Mouse (Mus musculus): Measurements from ENCODE around the gene Atxn2. TPM values are rescaled to one million over a fixed set of nuclear protein-coding genes. Genes with fewer than 3 reads are reported as not detected.

Atxn2 gene
- total RNA-seq, 2 experiments from 2014 or later = 41.0 to 144 TPM

DNA sequence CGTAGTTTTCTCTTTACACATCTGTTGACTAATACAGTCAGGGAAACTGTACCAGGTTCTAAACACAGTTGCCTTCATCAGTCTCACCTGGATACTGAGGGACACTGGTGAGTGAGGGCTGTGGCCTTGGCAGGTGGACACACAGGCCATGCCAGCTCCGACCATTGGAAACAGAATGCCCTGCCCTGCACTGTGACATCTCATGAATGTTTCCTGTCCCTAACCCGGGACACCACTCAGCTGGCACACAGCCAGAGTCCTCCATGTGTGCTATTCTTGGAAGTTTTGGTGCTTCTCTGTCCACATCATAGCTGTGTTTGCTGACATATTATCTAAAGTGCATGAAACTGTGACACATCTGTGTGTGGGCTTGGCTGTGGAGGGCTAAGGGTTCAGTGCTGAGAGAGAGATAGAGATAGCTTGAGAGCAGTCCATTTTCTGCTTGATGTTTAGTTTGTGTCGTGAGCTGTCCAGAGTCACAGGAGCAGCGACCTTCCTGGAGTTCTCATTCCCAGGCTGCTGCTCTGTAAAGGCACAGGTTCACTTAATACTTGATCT, 98.6 kb downstream of the Atxn2 start:
- ATAC-seq (replicated peaks; ENCODE audit: low FRiP score, low TSS enrichment, poor library complexity, severe bottlenecking) = no peak

DNA sequence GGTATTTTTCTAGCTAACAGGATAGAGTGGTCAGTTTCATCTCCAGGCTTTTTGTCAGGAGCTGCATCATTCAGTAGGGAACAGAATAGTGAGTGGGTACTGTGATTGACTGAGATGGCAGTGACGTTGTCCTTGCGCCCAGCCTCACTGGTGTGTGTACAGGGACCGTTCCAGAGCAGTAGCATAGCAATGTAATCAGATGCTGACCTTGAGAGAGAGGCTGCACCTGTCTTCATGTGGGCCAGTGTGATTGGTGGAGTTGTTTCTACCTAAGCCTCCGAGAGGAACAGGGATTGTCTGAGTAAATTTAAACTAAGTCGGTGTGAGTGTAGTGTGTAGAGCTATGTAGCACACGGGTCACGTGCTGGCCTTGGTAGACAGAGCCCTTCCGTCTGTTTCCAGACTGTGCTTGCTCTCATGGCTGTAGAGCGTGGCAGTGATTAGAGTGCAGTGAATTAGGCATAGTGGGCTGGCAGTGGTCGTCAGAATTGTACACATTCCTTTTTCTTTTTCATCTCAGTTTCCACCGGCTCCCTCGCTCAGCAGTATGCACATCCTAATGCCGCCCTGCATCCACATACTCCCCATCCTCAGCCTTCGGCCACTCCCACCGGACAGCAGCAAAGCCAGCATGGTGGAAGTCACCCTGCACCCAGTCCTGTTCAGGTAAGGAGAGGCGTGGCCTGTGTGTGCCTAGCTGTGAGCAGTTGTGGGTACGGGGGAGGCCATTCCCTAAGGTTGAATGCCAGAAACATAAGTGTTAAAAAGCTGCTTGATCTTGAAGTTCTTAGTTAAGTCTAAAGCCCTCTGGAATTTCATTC, 99.4 kb downstream of the Atxn2 start:
- no peak for ATAC-seq (replicated peaks; ENCODE audit: low FRiP score, low TSS enrichment, poor library complexity, severe bottlenecking)

DNA sequence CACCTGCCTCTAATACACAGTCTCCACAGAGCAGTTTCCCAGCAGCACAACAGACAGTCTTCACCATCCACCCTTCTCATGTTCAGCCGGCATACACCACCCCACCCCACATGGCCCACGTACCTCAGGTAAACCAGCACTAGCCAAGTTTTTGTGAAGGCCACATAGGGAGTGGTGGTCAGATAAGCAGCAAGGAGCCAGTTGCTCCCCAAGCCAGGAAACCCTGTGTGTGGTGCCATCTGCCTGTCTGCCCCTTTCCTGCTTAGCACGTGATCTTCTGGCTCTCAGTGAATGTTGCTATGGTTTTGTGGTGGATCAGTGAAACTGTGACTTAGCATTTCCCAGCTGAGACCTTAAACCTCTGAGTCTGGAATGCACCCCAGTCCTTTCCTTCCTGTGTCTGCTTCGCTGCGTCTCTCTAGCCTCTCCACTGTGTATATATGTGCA, 100.4 kb downstream of the Atxn2 start:
- peak; percentile 55 for ATAC-seq (replicated peaks; ENCODE audit: low FRiP score, low TSS enrichment, poor library complexity, severe bottlenecking)

DNA sequence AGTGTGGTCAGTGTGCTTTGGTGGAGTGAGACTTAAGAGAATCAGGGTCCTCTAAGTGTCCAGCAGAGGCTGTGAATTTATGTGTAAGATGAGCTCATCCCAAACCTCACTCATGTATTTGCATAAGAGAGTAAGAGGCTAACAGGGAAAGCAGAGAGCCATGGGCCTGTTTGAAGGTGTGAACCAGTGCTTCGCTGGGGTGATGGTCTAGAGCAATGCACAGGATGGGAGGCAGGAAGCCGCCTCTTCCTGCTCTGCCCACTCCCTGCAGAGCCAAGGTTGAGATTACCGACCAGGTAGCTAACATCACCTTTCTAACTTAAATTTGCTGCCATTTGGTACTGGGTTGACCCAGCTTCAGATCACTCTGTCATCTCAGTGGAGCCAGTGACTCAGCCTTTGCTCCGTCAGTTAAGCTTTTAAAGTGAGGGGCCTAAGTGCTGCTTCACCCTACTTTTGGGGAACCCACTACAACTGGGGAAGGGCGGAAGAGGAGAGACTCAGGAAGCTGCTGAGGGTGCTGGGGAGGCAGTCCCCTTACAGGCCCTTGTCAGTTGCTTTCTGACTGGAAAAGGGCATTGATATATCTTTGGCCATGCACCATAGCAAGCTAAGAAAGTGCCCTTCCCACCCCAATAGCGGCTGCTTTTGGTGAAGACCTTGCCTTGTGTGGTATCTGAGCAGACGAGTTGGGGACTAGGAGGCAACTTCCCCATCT, 101.5 kb downstream of the Atxn2 start:
- no peak for ATAC-seq (replicated peaks; ENCODE audit: low FRiP score, low TSS enrichment, poor library complexity, severe bottlenecking)

DNA sequence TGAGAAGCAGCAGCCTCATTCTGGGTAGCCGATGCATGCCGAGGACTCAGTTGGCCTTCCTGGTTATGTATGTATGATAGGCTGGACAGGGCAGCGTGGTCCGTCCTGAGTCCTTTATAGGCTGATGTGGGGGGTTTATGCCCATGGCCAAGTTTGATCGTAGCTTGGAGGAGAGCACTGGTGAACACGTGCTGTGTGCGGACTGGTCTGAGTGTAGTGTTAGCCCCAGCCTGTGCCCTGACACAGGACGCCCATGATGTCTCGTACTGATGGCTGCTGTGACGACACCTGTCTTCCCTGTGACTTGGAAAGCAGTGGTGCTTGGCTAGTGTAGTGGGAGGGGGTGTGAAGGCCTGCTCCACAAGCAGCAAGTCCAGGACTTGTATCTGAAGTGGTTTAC, 102.6 kb downstream of the Atxn2 start:
- no peak for ATAC-seq (replicated peaks; ENCODE audit: low FRiP score, low TSS enrichment, poor library complexity, severe bottlenecking)

DNA sequence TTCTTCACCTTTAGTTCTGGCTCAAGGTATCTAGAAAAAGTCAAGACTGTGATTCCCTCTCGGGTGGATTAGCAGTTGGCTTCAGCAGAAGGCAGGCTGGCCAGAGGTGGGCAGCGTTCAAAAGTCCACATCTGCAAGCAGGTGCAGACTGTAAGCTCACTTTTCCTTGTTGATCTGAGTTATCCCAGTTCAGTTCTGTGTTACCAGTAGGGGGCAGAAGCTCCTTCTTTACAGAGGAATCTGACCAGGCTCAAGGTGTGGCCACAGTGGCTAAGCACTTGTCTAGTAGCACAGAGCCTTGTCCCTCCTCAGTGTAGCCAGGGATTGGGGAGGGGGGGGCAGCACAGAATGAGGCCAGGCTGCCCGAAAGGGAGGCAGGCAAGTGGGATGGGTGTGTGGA, 103.9 kb downstream of the Atxn2 start:
- ATAC-seq (replicated peaks; ENCODE audit: low FRiP score, low TSS enrichment, poor library complexity, severe bottlenecking) = 0 out of 2 replicates have a peak, but pooled peaks have one; percentile 11

DNA sequence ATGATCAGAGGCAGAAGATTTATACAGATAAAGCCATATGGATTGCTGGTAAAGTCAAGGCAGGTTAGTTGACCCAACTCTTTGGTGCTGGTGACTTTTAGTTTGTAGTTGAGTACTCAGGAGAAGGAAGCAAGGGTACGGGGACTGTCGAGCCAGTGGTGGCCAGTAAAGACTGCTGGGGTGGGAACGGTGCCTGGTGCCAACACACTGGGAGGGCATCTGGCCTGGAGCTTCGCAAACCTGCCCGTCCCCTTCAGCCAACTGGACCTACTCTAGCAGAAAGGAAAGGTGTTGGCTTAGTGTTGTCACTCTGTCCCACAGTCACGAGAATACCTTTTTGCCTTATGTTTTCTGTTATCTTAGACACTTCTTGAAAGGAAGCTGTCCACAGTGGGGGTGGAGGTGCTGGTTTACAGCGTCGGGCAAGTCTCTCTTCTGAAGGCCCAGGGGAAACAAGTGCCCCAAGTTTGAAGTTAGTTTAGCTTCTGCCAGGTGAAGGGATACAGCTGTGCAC, 104.8 kb downstream of the Atxn2 start:
- no peak for ATAC-seq (replicated peaks; ENCODE audit: low FRiP score, low TSS enrichment, poor library complexity, severe bottlenecking)

DNA sequence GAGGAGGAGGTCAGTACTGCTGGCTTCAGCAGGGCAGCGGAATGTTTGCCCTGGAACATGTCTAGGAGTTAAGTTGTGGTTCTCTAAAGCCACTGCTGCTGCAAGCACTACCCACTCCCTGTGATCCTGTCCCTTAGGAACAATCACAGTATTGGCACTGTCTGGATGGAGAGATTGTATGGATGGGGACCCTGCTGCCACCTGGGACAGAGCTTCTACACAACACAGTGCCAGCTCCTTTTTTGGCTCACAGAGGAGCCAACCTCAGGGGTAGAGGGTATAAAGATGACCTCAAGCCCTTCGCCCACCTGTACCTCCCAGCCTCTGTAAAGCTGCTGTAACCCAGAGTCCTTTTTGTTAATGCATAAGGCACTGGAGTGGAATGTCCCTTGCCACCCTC, 105.5 kb downstream of the Atxn2 start:
- no peak for ATAC-seq (replicated peaks; ENCODE audit: low FRiP score, low TSS enrichment, poor library complexity, severe bottlenecking)

DNA sequence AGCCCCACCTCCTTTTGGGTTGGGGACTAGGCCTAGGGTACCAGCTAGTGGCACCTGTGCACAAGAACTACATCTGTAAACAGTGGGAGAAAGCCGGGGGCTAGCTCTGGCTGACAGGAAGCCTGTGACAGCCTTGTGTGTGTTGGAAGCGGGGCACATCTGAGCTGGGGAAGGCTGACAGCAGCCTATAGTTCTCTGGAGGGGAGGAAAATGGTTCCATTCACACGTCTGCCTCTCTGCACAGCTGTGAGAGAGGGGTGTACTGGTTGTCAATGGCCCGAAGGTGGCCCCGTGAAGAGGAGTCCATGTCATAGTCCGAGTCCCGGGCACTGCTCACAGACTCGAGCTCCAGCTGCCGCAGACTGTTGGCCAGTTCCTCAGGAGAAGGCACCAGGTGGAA, 106.4 kb downstream of the Atxn2 start:
- no peak for ATAC-seq (replicated peaks; ENCODE audit: low FRiP score, low TSS enrichment, poor library complexity, severe bottlenecking)

DNA sequence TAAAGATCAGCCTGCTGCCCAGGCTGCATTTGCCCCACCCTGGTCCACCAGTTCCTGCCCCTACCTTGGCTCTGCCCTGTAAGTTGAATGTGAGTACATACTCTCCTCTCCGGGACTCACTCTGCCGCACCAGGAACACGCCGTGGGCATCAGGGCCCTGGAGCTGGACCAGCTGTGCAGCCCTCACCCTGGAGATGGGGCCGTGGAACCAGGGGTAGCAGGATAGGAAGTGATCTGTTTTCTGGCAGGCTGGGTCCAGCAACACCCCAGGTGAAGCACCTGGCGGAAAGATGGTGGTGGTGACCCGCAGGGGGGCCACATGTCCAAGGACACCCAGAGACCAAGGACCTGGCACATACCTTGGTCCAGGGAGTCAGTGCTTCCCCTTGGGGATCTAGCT, 107.3 kb downstream of the Atxn2 start:
- ATAC-seq (replicated peaks; ENCODE audit: low FRiP score, low TSS enrichment, poor library complexity, severe bottlenecking) = no peak

DNA sequence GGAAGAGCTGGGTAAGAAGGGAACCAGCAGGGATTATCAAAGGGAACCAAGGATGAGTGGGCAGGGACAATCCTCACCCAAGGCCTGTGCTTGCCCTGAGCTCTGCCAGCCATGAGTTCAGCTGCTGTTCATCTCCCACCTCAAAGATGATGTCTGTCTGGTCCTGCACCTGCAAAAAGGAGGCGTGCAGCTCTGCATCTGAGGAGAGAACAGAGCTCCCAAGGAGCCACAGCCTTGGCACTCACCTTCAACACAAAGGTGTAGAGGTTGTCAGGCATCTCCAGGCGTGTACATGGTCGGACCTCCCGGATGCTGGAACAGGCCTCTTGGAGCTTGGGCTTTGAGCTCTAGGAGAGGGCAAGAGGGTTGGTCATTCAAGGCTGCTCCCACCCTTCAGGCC, 107.7 kb downstream of the Atxn2 start:
- no peak for ATAC-seq (replicated peaks; ENCODE audit: low FRiP score, low TSS enrichment, poor library complexity, severe bottlenecking)

DNA sequence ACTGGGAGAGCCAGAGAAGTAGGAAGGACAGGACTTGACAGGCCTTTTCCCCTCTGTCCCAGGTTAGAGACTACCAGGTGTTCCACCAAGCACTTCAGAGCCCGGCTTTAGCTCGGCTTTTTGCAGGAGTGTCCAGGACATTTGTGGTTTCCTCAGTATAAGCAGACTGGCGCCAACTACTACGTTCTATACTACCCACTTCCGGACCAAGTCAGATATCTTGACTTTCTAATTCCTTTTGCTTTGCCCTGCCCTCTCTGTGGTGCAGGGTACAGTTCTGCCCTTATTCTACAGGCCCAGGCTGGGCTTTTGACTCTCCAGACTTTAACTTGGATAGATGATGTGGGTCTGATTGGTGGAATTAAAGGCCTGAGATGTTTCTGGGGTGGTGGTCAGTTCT, 108.4 kb downstream of the Atxn2 start:
- no peak for ATAC-seq (replicated peaks; ENCODE audit: low FRiP score, low TSS enrichment, poor library complexity, severe bottlenecking)

DNA sequence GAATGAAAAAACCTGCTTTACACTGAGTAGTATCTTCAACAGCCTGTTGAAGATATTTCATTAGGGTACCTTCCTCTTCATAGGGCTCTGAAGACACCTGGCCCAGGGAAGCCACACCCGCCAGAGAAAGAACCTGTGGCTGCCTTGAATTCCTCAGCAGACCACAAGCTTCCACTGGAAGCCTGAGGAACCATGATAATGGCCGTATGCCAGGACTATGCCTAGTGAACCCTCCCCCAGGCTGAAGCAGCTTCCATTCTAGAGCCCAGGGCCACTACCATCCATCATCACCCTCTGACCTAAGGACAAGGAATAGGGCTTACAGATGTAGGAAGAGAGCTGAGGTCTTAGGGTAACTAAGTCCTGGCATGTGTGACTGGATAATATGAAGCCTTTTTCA, 109.0 kb downstream of the Atxn2 start:
- ATAC-seq (replicated peaks; ENCODE audit: low FRiP score, low TSS enrichment, poor library complexity, severe bottlenecking) = no peak

DNA sequence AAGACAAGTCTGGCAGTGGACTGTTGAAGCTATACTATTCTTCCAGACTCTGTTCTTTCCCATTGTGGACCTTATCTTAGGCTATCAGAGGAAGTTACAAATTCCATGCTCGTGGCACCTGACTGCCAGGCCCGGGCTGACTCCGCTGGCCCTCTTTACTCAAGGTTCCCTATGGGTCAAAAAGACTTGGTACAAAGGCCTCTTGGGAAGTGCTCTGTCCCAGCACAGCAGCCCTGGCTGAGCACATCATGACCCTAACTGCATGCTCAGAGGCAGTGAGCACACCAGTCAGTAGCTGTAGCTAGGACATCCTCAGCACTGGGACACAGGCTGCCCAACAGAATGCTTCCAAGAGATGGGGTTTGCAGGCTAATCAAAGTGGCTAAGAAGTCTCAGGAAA, 109.5 kb downstream of the Atxn2 start:
- ATAC-seq (replicated peaks; ENCODE audit: low FRiP score, low TSS enrichment, poor library complexity, severe bottlenecking) = no peak

DNA sequence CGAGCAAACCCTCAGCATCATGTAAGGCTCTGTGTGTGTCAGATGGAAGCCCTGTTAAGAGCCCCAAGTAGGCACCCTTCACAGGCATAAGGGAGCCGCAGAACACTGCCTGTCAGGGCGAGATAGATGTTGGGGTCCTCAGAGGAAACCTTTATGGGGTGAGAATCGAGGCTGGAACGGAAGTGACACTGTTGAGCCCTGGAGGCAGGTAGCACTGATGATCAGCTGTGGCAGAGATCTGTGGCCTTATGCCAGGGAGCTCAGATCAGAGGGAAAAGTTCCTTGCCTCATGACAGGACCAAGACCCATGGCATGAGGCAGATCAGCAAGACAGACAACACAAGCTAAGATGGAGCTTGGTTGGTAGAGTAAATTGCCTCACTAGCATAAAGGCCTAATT, 110.0 kb downstream of the Atxn2 start:
- no peak for ATAC-seq (replicated peaks; ENCODE audit: low FRiP score, low TSS enrichment, poor library complexity, severe bottlenecking)

DNA sequence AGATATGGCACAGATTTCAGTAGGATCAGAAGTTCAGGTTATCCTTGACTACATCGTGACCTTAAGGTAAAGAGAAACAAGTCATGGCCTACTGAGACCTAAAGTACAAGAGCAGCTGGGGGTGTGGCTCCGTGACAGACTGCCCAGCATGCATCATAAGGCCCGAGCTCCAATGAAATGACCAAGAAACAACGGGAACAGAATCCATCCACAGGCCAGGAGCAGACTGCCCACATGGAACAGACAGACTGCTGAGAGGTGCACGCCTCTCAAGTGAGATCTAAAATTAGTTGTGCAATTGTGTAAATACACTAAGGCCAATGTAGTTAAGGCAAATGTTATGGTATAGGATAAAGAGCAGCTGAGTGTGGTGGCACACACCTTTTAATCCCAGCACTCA, 110.4 kb downstream of the Atxn2 start:
- no peak for ATAC-seq (replicated peaks; ENCODE audit: low FRiP score, low TSS enrichment, poor library complexity, severe bottlenecking)

DNA sequence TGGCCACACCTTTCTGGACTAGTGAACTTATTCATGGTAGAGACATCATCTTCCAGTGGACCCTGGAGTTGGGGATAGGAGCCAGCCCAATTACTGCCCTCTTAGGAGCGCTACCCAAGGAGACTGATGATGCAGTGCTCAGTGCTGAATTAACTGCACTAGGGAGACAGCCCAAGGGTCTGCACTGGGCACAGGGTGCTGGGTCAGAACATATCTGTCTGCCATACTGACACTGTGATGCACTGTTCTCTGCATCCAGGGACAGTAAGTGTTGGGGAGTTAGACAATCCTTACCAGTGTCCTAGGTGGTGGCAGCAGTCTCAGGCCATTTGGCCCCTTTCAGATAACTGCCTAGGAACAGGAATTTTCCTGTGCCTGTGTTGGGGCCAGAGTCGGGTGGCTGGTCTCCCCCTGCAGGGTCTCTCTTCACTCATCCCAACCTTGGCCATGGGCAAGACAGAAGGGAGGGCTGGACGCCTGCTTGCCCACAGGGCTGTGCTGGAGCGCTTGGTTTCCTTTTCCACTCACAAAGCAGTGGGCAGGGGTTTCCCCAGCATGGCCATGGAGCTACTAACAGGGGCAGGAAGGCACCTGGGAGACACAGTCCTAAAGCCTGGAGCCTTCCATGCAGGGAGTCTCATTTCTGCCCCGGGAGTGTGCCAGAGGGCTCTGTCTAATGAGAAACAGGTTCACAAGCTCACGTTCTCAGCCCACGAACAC, 111.8 kb downstream of the Atxn2 start:
- ATAC-seq (replicated peaks; ENCODE audit: low FRiP score, low TSS enrichment, poor library complexity, severe bottlenecking) = no peak

DNA sequence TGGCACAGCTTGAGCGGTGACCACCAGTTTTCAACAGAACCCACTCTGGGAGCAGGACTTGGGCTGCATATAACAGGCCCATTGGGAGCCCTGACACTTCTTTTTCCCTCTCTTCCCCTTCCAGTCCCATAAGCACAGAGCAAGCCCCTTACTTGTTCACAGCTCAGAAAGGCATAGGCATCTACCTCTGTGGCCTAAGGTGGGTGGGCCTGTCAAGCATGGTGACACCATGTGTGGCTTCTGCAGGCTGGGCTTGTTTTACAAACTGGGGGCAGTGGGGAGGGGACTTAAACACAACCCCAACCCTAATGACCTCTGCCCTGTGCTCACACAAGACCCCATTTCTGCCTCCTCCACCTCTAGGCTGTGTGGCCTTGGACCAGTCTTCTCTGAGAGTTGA, 112.5 kb downstream of the Atxn2 start:
- ATAC-seq (replicated peaks; ENCODE audit: low FRiP score, low TSS enrichment, poor library complexity, severe bottlenecking) = no peak

DNA sequence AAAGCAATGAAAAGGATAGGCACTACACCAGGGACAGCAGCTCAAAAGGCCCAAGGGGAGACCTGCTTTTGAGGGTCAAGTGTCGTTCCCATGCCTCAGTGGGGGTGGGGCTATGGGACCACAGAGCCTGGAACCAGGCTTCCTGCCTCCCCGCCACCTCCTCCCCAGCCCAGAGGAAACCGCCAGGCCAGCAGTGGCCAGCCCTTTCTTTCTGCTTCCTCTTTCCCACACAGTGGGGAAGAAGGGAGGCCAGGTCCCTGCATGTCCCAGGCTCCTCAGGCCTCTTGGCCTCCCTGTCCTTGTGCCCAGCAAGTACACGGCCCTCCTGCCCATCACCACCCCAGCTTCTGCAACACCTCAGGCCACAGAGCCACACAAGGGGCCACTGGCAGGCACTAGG, 113.0 kb downstream of the Atxn2 start:
- no peak for ATAC-seq (replicated peaks; ENCODE audit: low FRiP score, low TSS enrichment, poor library complexity, severe bottlenecking)

DNA sequence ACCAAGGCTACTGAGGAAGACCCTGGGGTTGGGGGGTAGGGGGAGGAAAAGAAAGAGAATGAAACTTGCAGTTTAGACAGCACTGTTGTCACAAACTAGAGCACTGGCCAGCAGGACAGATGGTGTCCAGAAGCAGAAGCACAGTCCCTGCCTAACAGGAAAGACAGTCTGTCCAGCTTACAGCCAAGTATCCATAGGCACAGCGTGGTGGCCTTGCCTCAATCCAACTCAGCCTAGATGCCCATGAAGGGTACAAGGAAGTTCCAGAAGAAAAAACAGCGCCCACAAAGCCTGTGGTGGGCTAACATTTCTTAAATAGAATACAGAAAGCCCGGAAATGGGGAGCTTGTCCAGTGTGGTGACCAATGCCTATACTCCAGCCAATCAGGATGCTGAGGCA, 114.5 kb downstream of the Atxn2 start:
- no peak for ATAC-seq (replicated peaks; ENCODE audit: low FRiP score, low TSS enrichment, poor library complexity, severe bottlenecking)
